Mouse (Mus musculus) lung, adult 10 weeks (tissue): ENCODE results near the gene Dupd1. TPM values are rescaled to one million over a fixed set of nuclear protein-coding genes. Genes with fewer than 3 reads are reported as not detected.

ENCODE experiments used
- polyA plus RNA-seq: library from polyadenylated mRNA; stranded (reverse); fragments of 350-450 nt; fragmentation: Illumina TruSeq; extraction: RNeasy Lipid Tissue Mini Kit (QIAGEN cat#74804); gene quantifications from one replicate; pipeline ENCODE4 v1.2.3, GENCODE M21; 2014; ENCODE audit warnings: low read depth, low replicate concordance; ENCODE audit not compliant: insufficient read depth

The Dupd1 gene
- not detected for polyA plus RNA-seq

GRCm38 (mm10) chr14:21714486-21714885 lies at the start of gene Dupd1:
Gene Dupd1, minus strand, starts transcription at chr14:21714576.

GRCm38 (mm10) chr14:21750881-21751542 lies 36.6 kb upstream of the Dupd1 start, which contains the start of gene Dusp13:
Gene Dusp13, minus strand, starts transcription at chr14:21751181.

GRCm38 (mm10) chr14:21750008-21750880 lies 35.9 kb upstream of the Dupd1 start, which contains the start of gene Samd8:
Gene Samd8, plus strand, starts transcription at chr14:21750531.

Other genes starting within 250 kb of the Dupd1 start
- 2.6 TPM for gene Kat6b, start 233.1 kb downstream of the Dupd1 start, polyA plus RNA-seq
- gene Samd8, start 36.0 kb upstream of the Dupd1 start, polyA plus RNA-seq, result 5.0 TPM
- not detected for gene Dusp13, start 36.6 kb upstream of the Dupd1 start, polyA plus RNA-seq
- 126 TPM for gene Vdac2, start 110.7 kb upstream of the Dupd1 start, polyA plus RNA-seq
- 14.8 TPM for gene Comtd1, start 134.4 kb upstream of the Dupd1 start, polyA plus RNA-seq